Mouse (Mus musculus) liver, embryonic 13.5 days (tissue): Measurements from ENCODE around the gene Ubqln1. TPM values are rescaled to one million over a fixed set of nuclear protein-coding genes. Genes with fewer than 3 reads are reported as not detected.

Source experiments
- ATAC-seq: fragments of 200-750 bp; cut with Nextera tagmentation; 2 replicates; pipeline ENCODE4 v1.8.0; 2017; ENCODE audit warnings: low read depth, mild to moderate bottlenecking, moderate number of reproducible peaks, moderate library complexity
- DNase-seq: peaks from one replicate; pipeline ENCODE4 v3.0.0; 2022
- H3K27ac ChIP-seq: fragments of 300-500 bp; sonication (generic); 2 replicates; pipeline ENCODE4 v1.5.1; 2015; ENCODE audit warnings: moderate library complexity, mild to moderate bottlenecking, inconsistent platforms
- H3K27me3 ChIP-seq: fragments of 300-500 bp; sonication (generic); 2 replicates; pipeline ENCODE4 v1.6.1; 2015; ENCODE audit warnings: mild to moderate bottlenecking, inconsistent platforms
- H3K36me3 ChIP-seq: fragments of 300-500 bp; sonication (generic); 2 replicates; pipeline ENCODE4 v1.6.1; 2015; ENCODE audit warnings: mild to moderate bottlenecking, inconsistent platforms
- H3K4me1 ChIP-seq: fragments of 300-500 bp; sonication (generic); replicated peaks from 2 replicates; pipeline ENCODE4 v1.6.1; 2015; ENCODE audit warnings: inconsistent platforms
- H3K4me2 ChIP-seq: fragments of 300-500 bp; sonication (generic); 2 replicates; pipeline ENCODE4 v1.6.1; 2015; ENCODE audit warnings: inconsistent platforms, mild to moderate bottlenecking, moderate library complexity
- H3K4me3 ChIP-seq: fragments of 300-500 bp; sonication (generic); replicated peaks from 2 replicates; pipeline ENCODE4 v1.5.1; 2015; ENCODE audit warnings: mild to moderate bottlenecking, inconsistent platforms
- H3K9ac ChIP-seq: fragments of 300-500 bp; sonication (generic); 2 replicates; pipeline ENCODE4 v1.6.1; 2015; ENCODE audit warnings: mild to moderate bottlenecking, inconsistent platforms
- H3K9me3 ChIP-seq: fragments of 300-500 bp; sonication (generic); replicated peaks from 2 replicates; pipeline ENCODE4 v1.6.1; 2016; ENCODE audit warnings: inconsistent platforms
- WGBS: fragments of 180-500 bp; shearing (Covaris S2); methylation state at CpG from one replicate; pipeline ENCODE4 v1.1.7; 2015; ENCODE audit not compliant: insufficient replicate concordance; 5-methylcytosine and 5-hydroxymethylcytosine counted together
- polyA plus RNA-seq: library from polyadenylated mRNA; unstranded; fragments of >200 nt; fragmentation: Nextera tagmentation; extraction: Ambion mirVana; gene quantifications from 2 replicates; pipeline ENCODE4 v1.2.1, GENCODE M21; 2015

Gene Ubqln1
- polyA plus RNA-seq, 1 experiment from 2014 or later, result 46.0 TPM

GRCm38 (mm10) chr13:58181607-58182551 lies 33.6 kb downstream of the Ubqln1 start:
- Histone ChIP-seq H3K4me3 (no peak overlapping the region), H3K36me3 (peaks cover 67% of the 10 kb centered on the region), H3K4me1 (no peaks in the 10 kb centered on the region), H3K4me2 (no peak overlapping the region), H3K9me3 (no peaks in the 10 kb centered on the region), H3K27ac (peak overlapping the region; percentile 36; the same call in 1 of the 2 replicates), H3K27me3 (no peaks in the 10 kb centered on the region), H3K9ac (no peak overlapping the region)
- ATAC-seq, result 0 out of 2 replicates have a peak, but pooled peaks have one; percentile 26
- DNase-seq, result no peak
- 84% methylated on average over 14 of the region's 14 CpGs for WGBS

DNA sequence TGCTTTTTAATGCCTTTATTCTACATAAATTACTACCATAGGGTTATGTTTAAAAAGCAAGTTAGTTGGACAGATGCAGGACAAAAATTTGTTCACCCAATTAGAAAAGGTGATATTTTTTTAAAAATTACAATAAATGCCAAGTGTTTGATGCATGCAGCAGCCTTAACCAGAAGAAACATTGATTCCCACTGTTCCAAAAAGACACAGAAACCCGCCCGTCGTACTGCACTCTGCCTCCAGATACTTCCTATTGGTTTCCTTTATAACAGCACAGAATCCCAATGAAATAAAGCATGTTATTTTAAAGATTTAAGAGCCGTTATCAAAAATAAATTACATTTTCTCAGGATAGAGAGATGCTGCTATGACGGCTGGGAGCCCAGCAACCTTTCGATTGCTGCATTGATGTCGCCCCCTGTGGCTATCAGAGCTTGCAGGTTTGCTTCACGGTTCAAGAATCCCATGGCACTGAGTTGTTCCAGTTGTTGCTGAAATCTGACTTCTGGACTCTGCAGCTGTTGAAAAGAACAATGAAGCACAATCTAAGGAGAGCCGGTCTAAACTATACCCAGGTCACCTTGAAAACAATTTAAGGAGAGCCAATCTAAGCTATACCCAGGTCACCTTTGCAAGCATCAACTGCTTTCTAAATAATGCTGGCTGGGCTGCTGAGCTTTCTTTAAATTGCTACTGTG lies 37.8 kb downstream of the Ubqln1 start:
- Histone ChIP-seq H3K9me3 (no peaks in the 10 kb centered on the region), H3K27me3 (no peaks in the 10 kb centered on the region), H3K4me3 (no peak overlapping the region), H3K27ac (no peak overlapping the region), H3K36me3 (peaks cover 78% of the 10 kb centered on the region), H3K9ac (no peak overlapping the region), H3K4me1 (no peaks in the 10 kb centered on the region), H3K4me2 (no peak overlapping the region)
- WGBS, result 91% methylated on average over 9 of the region's 9 CpGs
- DNase-seq, result no peak
- no peak for ATAC-seq

DNA sequence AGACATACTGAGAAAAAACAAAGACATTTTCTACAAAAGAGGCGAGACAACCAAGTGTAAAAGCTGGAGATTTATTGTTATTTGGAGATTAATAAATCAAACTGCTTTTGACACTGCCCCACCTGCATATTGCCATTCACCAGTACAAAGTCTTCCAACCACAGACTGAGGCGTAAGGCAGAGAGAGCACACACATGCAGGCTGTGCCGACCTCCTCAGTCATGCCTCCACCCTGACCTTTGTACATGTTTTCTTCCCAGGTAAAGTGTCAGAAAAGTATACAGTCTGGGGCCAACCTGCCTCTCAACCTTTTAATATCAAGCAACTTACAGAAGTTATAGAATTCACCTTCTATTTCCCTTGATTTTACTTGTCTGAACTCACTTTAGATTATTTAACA lies 39.3 kb downstream of the Ubqln1 start:
- no peak overlapping the region for H3K27ac ChIP-seq
- H3K4me3 ChIP-seq, result no peak overlapping the region
- DNase-seq (no peak), ATAC-seq (no peak)
- no peaks in the 10 kb centered on the region for H3K27me3 ChIP-seq
- H3K9me3 ChIP-seq, result no peaks in the 10 kb centered on the region
- H3K4me1 ChIP-seq, result no peaks in the 10 kb centered on the region
- no peak overlapping the region for H3K9ac ChIP-seq
- H3K36me3 ChIP-seq, result peaks cover 82% of the 10 kb centered on the region
- no peak overlapping the region for H3K4me2 ChIP-seq
- 77% methylated on average over 3 of the region's 3 CpGs for WGBS

GRCm38 (mm10) chr13:58168119-58168518 lies 47.3 kb downstream of the Ubqln1 start:
- H3K4me1 ChIP-seq, result no peaks in the 10 kb centered on the region
- H3K9me3 ChIP-seq, result no peaks in the 10 kb centered on the region
- H3K27me3 ChIP-seq, result no peaks in the 10 kb centered on the region
- no peak overlapping the region for H3K4me3 ChIP-seq
- ATAC-seq, result no peak
- H3K36me3 ChIP-seq, result peaks cover 29% of the 10 kb centered on the region
- H3K9ac ChIP-seq, result no peak overlapping the region
- DNase-seq, result no peak
- no peak overlapping the region for H3K27ac ChIP-seq
- no peak overlapping the region for H3K4me2 ChIP-seq

DNA sequence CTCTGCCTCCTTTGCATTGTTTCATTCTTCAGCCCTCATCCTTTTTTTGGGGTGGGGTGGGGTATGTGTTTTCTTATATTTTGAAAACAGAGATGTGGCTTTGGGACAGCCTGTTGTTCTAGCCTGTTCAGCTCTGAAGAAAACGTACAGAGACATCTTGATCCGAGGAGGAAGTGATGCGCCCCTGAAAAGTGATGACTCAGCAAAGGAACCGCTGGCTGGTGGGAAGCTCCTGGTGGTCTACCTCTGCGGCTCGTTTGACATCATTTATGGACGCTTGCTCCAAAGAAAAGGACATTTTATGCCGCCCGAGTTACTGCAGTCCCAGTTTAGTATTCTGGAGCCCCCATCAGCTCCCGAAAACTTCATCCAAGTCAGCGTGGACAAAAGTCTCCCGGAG lies 52.1 kb downstream of the Ubqln1 start:
- no peaks in the 10 kb centered on the region for H3K9me3 ChIP-seq
- no peak for DNase-seq
- peaks cover 35% of the 10 kb centered on the region for H3K36me3 ChIP-seq
- H3K4me1 ChIP-seq, result no peaks in the 10 kb centered on the region; the same call in 1 of the 2 replicates
- no peak for ATAC-seq
- no peak overlapping the region for H3K4me3 ChIP-seq
- no peak overlapping the region for H3K27ac ChIP-seq
- 77% methylated on average over 12 of the region's 12 CpGs for WGBS
- H3K4me2 ChIP-seq, result no peak overlapping the region
- H3K27me3 ChIP-seq, result no peaks in the 10 kb centered on the region
- no peak overlapping the region for H3K9ac ChIP-seq

- Histone ChIP-seq H3K9me3 (no peaks in the 10 kb centered on the region), H3K4me1 (peaks cover 15% of the 10 kb centered on the region), H3K4me2 (no peak overlapping the region), H3K4me3 (no peak overlapping the region), H3K27ac (no peak overlapping the region), H3K9ac (no peak overlapping the region), H3K27me3 (no peaks in the 10 kb centered on the region), H3K36me3 (peaks cover 35% of the 10 kb centered on the region)
- ATAC-seq, result no peak
- no peak for DNase-seq
- WGBS, result 89% methylated on average over 15 of the region's 15 CpGs
Observed at GRCm38 (mm10) chr13:58160761-58161160, 54.7 kb downstream of the Ubqln1 start.

GRCm38 (mm10) chr13:58158099-58158912 lies 57.1 kb downstream of the Ubqln1 start:
- DNase-seq (peak; percentile 81), ATAC-seq (peak; percentile 63)
- peak overlapping the region; percentile 83 for H3K4me3 ChIP-seq
- peak overlapping the region; percentile 96 for H3K4me2 ChIP-seq
- peaks cover 15% of the 10 kb centered on the region for H3K4me1 ChIP-seq
- WGBS, result 4% methylated on average over 16 of the region's 16 CpGs
- H3K9me3 ChIP-seq, result no peaks in the 10 kb centered on the region
- peak overlapping the region; percentile 79 for H3K9ac ChIP-seq
- H3K36me3 ChIP-seq, result peaks cover 29% of the 10 kb centered on the region
- H3K27ac ChIP-seq, result peak overlapping the region; percentile 75
- H3K27me3 ChIP-seq, result no peaks in the 10 kb centered on the region

- Histone ChIP-seq H3K36me3 (peaks cover 24% of the 10 kb centered on the region), H3K4me2 (peak within 1 kb of the TSS; percentile 96), H3K9me3 (no peaks in the 10 kb centered on the region), H3K9ac (peak within 1 kb of the TSS; percentile 79), H3K27me3 (no peaks in the 10 kb centered on the region), H3K4me3 (peak within 1 kb of the TSS; percentile 83), H3K4me1 (peaks cover 15% of the 10 kb centered on the region), H3K27ac (peak within 1 kb of the TSS; percentile 75)
- WGBS, result under 1% methylated on average over 30 of the region's 30 CpGs
- DNase-seq, result peak; percentile 87
- ATAC-seq, result peak; percentile 90
Observed at GRCm38 (mm10) chr13:58157447-58158098, 57.9 kb downstream of the Ubqln1 start, which contains the start of gene Idnk. Gene Idnk, plus strand, starts transcription at chr13:58157649.

GRCm38 (mm10) chr13:58157036-58157435 lies 58.4 kb downstream of the Ubqln1 start:
- peaks cover 15% of the 10 kb centered on the region for H3K4me1 ChIP-seq
- peak overlapping the region; percentile 79 for H3K9ac ChIP-seq
- peak overlapping the region; percentile 83 for H3K4me3 ChIP-seq
- no peaks in the 10 kb centered on the region for H3K9me3 ChIP-seq
- 10% methylated on average over 8 of the region's 8 CpGs for WGBS
- no peak overlapping the region for H3K27ac ChIP-seq
- DNase-seq, result peak; percentile 11
- ATAC-seq, result peak; percentile 33
- no peaks in the 10 kb centered on the region for H3K27me3 ChIP-seq
- peak overlapping the region; percentile 96 for H3K4me2 ChIP-seq
- H3K36me3 ChIP-seq, result peaks cover 22% of the 10 kb centered on the region

GRCm38 (mm10) chr13:58156031-58156430 lies 59.4 kb downstream of the Ubqln1 start:
- H3K9me3 ChIP-seq, result no peaks in the 10 kb centered on the region
- ATAC-seq (no peak), DNase-seq (no peak)
- no peak overlapping the region for H3K9ac ChIP-seq
- H3K4me2 ChIP-seq, result no peak overlapping the region
- H3K27ac ChIP-seq, result no peak overlapping the region
- no peaks in the 10 kb centered on the region for H3K27me3 ChIP-seq
- H3K4me3 ChIP-seq, result no peak overlapping the region
- peaks cover 15% of the 10 kb centered on the region for H3K36me3 ChIP-seq
- H3K4me1 ChIP-seq, result peaks cover 15% of the 10 kb centered on the region
- WGBS, result 63% methylated on average over 2 of the region's 2 CpGs
